Mouse (Mus musculus) G1E (cell line): Measurements from ENCODE around the gene Sctr. TPM values are rescaled to one million over a fixed set of nuclear protein-coding genes. Genes with fewer than 3 reads are reported as not detected.

Experiments used
- ATAC-seq: 2 replicates; pipeline ENCODE4 v1.8.0; 2016; ENCODE audit warnings: mild to moderate bottlenecking; ENCODE audit not compliant: insufficient number of reproducible peaks, poor library complexity, low FRiP score, severe bottlenecking; ENCODE audit errors: extremely low read depth
- DNase-seq: peaks from one replicate; pipeline ENCODE4 v3.0.0; 2012; ENCODE audit warnings: low spot score
- H3K27me3 ChIP-seq: 2 replicates; pipeline ENCODE4 v1.6.1; 2012; ENCODE audit warnings: mild to moderate bottlenecking, low read length, inconsistent platforms; ENCODE audit not compliant: insufficient read depth
- H3K36me3 ChIP-seq: replicated peaks from 2 replicates; pipeline ENCODE3; 2012; ENCODE audit warnings: mild to moderate bottlenecking, inconsistent platforms
- H3K4me1 ChIP-seq: 2 replicates; pipeline ENCODE4 v1.6.1; 2012; ENCODE audit warnings: low read depth, low read length, inconsistent platforms, mixed read lengths; ENCODE audit not compliant: insufficient read depth
- H3K4me3 ChIP-seq: 2 replicates; pipeline ENCODE4 v1.5.1; 2012; ENCODE audit warnings: low read depth, mild to moderate bottlenecking, inconsistent platforms, low read length, moderate library complexity, mixed read lengths
- H3K9me3 ChIP-seq: replicated peaks from 2 replicates; pipeline ENCODE4 v1.6.1; 2012; ENCODE audit warnings: inconsistent platforms
- CTCF ChIP-seq: IDR thresholded peaks from 2 replicates; pipeline ENCODE4 v1.5.1; 2012; ENCODE audit warnings: low read depth, low read length, inconsistent platforms, mixed read lengths
- GATA1 ChIP-seq: IDR thresholded peaks from 2 replicates; pipeline ENCODE4 v1.6.1; 2012; ENCODE audit warnings: borderline replicate concordance, low read length, inconsistent platforms, mixed read lengths
- GATA2 ChIP-seq: IDR thresholded peaks from 2 replicates; pipeline ENCODE4 v1.6.1; 2012; ENCODE audit warnings: low read depth, low read length, inconsistent platforms, borderline replicate concordance
- POLR2AphosphoS5 ChIP-seq: IDR thresholded peaks from 2 replicates; pipeline ENCODE4 v1.6.1; 2012; ENCODE audit warnings: low read depth, low read length, inconsistent platforms; ENCODE audit not compliant: insufficient replicate concordance
- TAL1 ChIP-seq: conservative IDR thresholded peaks from 2 replicates; pipeline ENCODE4 v1.6.1; 2012; ENCODE audit warnings: low read depth, low read length, inconsistent platforms, mixed read lengths
- polyA plus RNA-seq: library from polyadenylated mRNA; stranded (reverse); fragments of >175 nt; gene quantifications from 2 replicates; pipeline ENCODE4 v1.2.3, GENCODE M21; 2012
- total RNA-seq, 2 experiments: library from RNA; stranded (forward) in 1 of 2; stranded (reverse) in 1 of 2; fragments of 200-1000 nt in 1 of 2; fragments of >200 nt in 1 of 2; fragmentation: Nextera tagmentation in 1 of 2; gene quantifications; 2 replicates each; pipeline ENCODE4 v1.2.3; 2014 to 2017

The Sctr gene
- total and polyA plus RNA-seq, 3 experiments, result not detected

DNA sequence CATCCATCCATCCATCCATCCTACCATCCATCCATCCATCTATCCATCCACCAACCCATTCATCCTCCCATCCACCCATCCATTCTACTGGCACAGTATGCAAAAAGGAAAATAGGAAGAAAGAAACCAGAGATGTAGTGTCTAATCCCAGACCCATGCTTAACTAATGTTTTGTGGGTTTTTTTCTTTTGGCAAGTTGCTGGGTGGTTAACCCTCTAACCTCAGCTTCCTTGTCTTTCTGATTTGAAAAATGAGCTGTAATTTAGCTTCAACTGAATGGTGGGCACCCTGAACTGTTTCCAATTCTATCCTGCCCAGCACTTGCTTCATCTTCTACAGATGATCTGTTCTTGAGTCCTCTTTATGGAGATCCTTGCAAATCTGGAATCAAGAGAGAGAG is 40.6 kb downstream of the Sctr start:
- Histone ChIP-seq H3K9me3 (no peaks in the 10 kb centered on the region), H3K4me3 (no peak overlapping the region), H3K27me3 (peaks cover 3% of the 10 kb centered on the region; the same call in 1 of the 2 replicates), H3K36me3 (no peaks in the 10 kb centered on the region), H3K4me1 (peaks cover 2% of the 10 kb centered on the region; the same call in 1 of the 2 replicates)
- no peak for TF ChIP-seq GATA2
- no peak for TF ChIP-seq TAL1
- TF ChIP-seq GATA1, result no peak
- TF ChIP-seq CTCF, result no peak
- TF ChIP-seq POLR2AphosphoS5, result no peak
- ATAC-seq (no peak), DNase-seq (no peak)

DNA sequence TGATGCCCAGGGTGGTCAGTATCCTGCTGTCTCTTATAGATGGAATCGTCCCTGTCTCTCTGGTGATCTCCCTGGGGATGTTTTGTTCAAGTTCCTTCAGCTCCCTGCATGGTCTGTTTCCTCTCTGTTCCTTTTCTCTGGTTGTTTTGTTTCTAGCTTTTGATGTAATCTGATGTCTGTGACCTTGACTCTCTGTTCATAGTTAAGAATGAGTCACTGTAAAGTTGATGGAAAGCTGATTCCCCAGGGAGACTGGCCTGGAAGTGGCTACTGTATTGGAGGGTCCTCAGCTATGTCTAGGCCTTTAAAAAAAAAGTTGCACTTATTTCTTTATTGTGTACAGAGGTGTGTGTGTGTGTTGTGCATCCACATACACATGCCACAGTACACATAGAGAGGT is 44.4 kb downstream of the Sctr start:
- DNase-seq, result no peak
- Histone ChIP-seq H3K27me3 (no peaks in the 10 kb centered on the region; the same call in 1 of the 2 replicates), H3K9me3 (no peaks in the 10 kb centered on the region), H3K4me1 (no peaks in the 10 kb centered on the region), H3K4me3 (no peak overlapping the region), H3K36me3 (no peaks in the 10 kb centered on the region)
- no peak for TF ChIP-seq POLR2AphosphoS5
- no peak for TF ChIP-seq TAL1
- no peak for TF ChIP-seq CTCF
- TF ChIP-seq GATA2, result no peak
- no peak for TF ChIP-seq GATA1
- ATAC-seq, result no peak

DNA sequence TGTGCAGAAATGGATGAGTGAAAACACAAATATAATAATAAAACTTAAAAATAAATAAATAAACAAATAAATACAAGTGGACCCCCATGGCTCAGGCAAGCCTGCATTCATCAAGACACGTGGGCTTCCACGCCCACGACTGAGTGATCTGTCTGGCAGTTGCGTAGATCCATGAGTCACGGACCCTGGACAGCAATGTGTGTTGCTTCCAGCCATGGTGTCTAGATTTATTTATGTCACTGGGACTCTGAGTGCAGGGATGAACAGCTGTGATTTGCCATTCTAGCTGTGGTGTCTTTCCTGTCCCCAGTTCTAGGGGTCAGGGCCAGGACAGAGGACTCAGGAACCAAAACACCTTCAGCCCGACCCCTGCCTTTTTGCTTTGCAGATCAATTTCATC is 48.3 kb downstream of the Sctr start:
- Histone ChIP-seq H3K36me3 (no peaks in the 10 kb centered on the region), H3K9me3 (no peaks in the 10 kb centered on the region), H3K4me3 (no peak overlapping the region), H3K27me3 (peaks cover 5% of the 10 kb centered on the region; the same call in 1 of the 2 replicates), H3K4me1 (no peaks in the 10 kb centered on the region)
- TF ChIP-seq CTCF (no peak), GATA1 (no peak), TAL1 (no peak), POLR2AphosphoS5 (no peak), GATA2 (no peak)
- ATAC-seq (no peak), DNase-seq (no peak)

DNA sequence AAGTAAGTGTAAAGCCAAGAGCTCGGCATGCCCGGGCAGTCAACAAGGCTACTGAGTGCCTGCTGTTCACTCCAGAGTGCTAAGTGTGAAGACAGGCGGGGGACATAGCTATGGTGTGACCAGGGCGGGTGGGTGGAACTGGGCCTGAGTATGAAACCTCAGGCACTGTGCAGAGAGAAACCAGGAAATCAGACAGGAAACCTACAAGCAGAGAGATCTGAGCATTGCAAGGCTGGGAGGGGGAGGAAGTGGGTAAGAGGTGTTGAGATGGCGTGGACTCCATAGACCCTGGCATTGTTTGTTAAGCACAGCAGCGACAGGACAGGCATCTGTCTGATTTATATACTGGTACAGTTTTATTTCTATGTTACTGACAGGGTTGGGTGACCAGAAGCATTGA is 48.8 kb downstream of the Sctr start:
- DNase-seq (no peak), ATAC-seq (no peak)
- H3K27me3 ChIP-seq, result peaks cover 5% of the 10 kb centered on the region; the same call in 1 of the 2 replicates

DNA sequence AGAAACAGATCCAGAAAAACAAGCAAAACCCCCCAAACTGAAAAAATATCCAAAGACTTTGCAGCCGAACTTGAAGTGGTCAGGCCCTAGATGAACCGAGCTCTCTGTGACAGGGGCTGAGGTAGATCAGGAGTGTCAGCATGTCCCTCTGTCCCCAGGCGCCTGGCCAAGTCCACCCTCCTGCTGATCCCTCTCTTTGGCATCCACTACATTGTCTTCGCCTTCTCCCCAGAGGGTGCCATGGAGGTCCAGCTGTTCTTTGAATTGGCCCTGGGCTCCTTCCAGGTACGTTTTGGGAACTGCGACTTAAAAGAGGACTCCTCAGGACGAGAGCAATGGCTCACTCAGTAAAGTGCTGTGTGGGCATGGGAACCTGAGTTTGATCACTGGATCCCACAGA is 49.5 kb downstream of the Sctr start:
- Histone ChIP-seq H3K4me3 (no peak overlapping the region), H3K9me3 (no peaks in the 10 kb centered on the region), H3K36me3 (no peaks in the 10 kb centered on the region), H3K27me3 (peaks cover 5% of the 10 kb centered on the region; the same call in 1 of the 2 replicates), H3K4me1 (no peaks in the 10 kb centered on the region)
- ATAC-seq (no peak), DNase-seq (no peak)
- TF ChIP-seq POLR2AphosphoS5, result no peak
- no peak for TF ChIP-seq TAL1
- TF ChIP-seq CTCF, result no peak
- no peak for TF ChIP-seq GATA1
- TF ChIP-seq GATA2, result no peak

More for the DNA sequence above, 48.8 kb downstream of the Sctr start:
- Histone ChIP-seq H3K4me3 (no peak overlapping the region), H3K9me3 (no peaks in the 10 kb centered on the region), H3K4me1 (no peaks in the 10 kb centered on the region), H3K36me3 (no peaks in the 10 kb centered on the region)
- no peak for TF ChIP-seq GATA2
- no peak for TF ChIP-seq POLR2AphosphoS5
- TF ChIP-seq CTCF, result no peak
- no peak for TF ChIP-seq GATA1
- TF ChIP-seq TAL1, result no peak

DNA sequence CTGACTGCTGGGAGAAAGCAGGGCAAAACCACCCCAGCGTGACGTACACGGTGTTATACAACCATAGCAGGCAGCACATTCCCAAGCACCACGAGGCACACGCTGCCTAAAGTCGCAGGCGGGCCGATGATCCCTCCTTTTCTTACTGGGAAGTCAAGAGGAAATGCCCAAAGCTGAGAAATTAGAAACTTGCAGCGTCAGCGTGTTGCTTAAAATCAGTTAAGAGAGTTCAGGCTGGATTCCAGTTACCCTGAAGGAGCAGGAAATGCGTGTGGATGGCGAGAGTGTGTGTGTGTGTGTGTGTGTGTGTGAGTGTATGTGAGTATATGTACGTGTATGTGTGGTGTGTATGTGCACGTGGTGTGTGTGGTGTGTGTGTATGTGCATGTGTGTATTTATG is 50.4 kb downstream of the Sctr start:
- H3K4me1 ChIP-seq, result no peaks in the 10 kb centered on the region
- no peak for DNase-seq
- H3K4me3 ChIP-seq, result no peak overlapping the region
- H3K27me3 ChIP-seq, result peaks cover 5% of the 10 kb centered on the region; the same call in 1 of the 2 replicates
- TF ChIP-seq CTCF (no peak), GATA2 (no peak), GATA1 (no peak), POLR2AphosphoS5 (no peak), TAL1 (no peak)
- no peaks in the 10 kb centered on the region for H3K9me3 ChIP-seq
- no peak for ATAC-seq
- no peaks in the 10 kb centered on the region for H3K36me3 ChIP-seq
